Mouse (Mus musculus) liver, embryonic 18 days (tissue): ENCODE results near the gene Ttc19. TPM values are rescaled to one million over a fixed set of nuclear protein-coding genes. Genes with fewer than 3 reads are reported as not detected.

ENCODE experiments used
- polyA plus RNA-seq: library from polyadenylated mRNA; depleted of rRNA; stranded (reverse); fragments of >200 nt; gene quantifications from 2 replicates; pipeline ENCODE4 v1.2.3, GENCODE M21; 2012; rRNA removed

The Ttc19 gene
- 2.5 and 2.8 TPM in 2 replicates for polyA plus RNA-seq

GRCm38 (mm10) chr11:62280675-62281600 is at the start of gene Ttc19, which contains the start of gene Zswim7:
Ttc19 (plus strand) TSS chr11:62281473.
Zswim7 (minus strand) TSS chr11:62281375.

GRCm38 (mm10) chr11:62248401-62249244 is 32.6 kb upstream of the Ttc19 start, which contains the start of gene Adora2b:
Adora2b (plus strand) TSS chr11:62248984.

Other genes with a start within 250 kb of the Ttc19 start
- 0.28 and 0.38 TPM in 2 replicates for gene Adora2b, start 32.5 kb upstream of the Ttc19 start, polyA plus RNA-seq
- 7.1 and 7.7 TPM in 2 replicates for gene Zswim7, start 98 bp upstream of the Ttc19 start, polyA plus RNA-seq
- 2.4 and 2.6 TPM in 2 replicates for gene Pigl, start 177.0 kb downstream of the Ttc19 start, polyA plus RNA-seq
- gene Ncor1, start 177.1 kb downstream of the Ttc19 start, polyA plus RNA-seq = 31.6 and 34.4 TPM in 2 replicates